Mouse (Mus musculus) liver, embryonic 14.5 days (tissue): ENCODE measurements around the gene Lmbr1l.

Source experiments
- CTCF ChIP-seq: IDR thresholded peaks from 2 replicates; pipeline ENCODE4 v1.5.1; 2016; ENCODE audit warnings: antibody characterized with exemption, low read depth, control low read depth
- EP300 ChIP-seq: IDR thresholded peaks from 2 replicates; pipeline ENCODE4 v1.6.1; 2016; ENCODE audit warnings: antibody characterized with exemption, low read depth

DNA sequence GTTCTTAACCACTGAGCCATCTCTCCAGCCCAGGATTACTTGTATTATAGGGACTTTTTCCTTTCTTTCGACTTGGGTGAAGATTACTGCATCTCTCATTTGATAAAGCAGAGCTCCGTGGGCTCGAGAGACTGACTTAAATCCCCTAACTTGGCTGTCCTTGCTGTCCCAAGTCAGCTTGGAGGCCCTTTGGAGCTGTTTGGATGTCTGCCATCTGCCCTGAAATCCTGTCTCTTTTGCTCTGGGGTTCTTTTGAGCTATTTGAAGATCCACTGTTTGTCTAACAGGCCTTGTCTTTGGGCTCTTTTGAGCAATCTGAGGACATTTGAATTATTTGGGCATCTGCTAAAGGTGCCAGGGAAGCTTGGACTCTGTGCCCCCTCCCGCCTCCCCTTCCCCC, 24.1 kb upstream of the Lmbr1l start:
- TF ChIP-seq CTCF (no peak), EP300 (no peak)
